Mouse (Mus musculus) retina, postnatal 7 days (tissue): ENCODE measurements around the gene C5ar2.
A peak's percentile ranks its signal among the peaks of the same experiment; 100 is the strongest.

Source experiments
- DNase-seq: peaks from one replicate; pipeline ENCODE4 v3.0.0-alpha.2; 2012; ENCODE audit warnings: low read depth, low spot score

C5ar2 gene

GRCm38 (mm10) chr7:16201136-16201535 is 42.8 kb downstream of the C5ar2 start:
- DNase-seq = no peak

- no peak for DNase-seq
These were observed 45.4 kb downstream of the C5ar2 start for GRCm38 (mm10) chr7:16198540-16198939.

- no peak for DNase-seq
These were observed 46.8 kb downstream of the C5ar2 start for GRCm38 (mm10) chr7:16197166-16197565.

- DNase-seq = no peak
These were observed 47.3 kb downstream of the C5ar2 start for GRCm38 (mm10) chr7:16196616-16197015.

- no peak for DNase-seq
These were observed 50.3 kb downstream of the C5ar2 start for GRCm38 (mm10) chr7:16193702-16194101.

- peak; percentile 65 for DNase-seq
These were observed 51.6 kb downstream of the C5ar2 start for GRCm38 (mm10) chr7:16192315-16192714.

GRCm38 (mm10) chr7:16187494-16187893 is 56.5 kb downstream of the C5ar2 start:
- DNase-seq = no peak
